Mouse (Mus musculus): ENCODE measurements at regions not wholly inside any gene's neighbourhood (a gene's known extent, or its start where the extent isn't known, plus 50 kb on each side); places are given as distances from the start of the nearest gene placed in this dataset.

DNA sequence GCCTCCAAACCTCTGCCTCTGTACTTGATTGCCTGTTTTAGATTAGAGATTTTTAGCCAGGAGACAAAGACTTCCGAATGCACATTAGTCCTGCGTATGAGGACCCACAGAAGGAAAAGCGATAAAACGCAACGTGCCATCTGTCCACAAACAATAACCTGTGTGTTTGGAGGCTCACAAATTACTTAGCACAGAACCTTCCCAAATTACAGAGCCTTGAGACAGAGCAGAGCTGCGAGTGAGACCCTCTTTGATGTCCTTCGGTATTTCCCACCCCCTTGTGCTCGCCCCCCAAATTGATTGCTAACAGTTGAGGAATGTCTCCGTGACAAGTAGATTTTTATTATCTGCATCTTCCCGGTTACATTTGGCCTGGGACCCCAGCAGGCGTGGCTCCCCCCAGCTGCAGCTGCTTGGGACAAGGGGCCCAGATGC is 435.4 kb downstream of the Zfp536 start:
- no peaks in the 10 kb centered on the region for H3K27me3 ChIP-seq (ENCODE audit: control insufficient read depth, insufficient read depth, insufficient read length)
- H3K4me3 ChIP-seq (ENCODE audit: insufficient read depth, poor library complexity, severe bottlenecking): no peak overlapping the region
- H3K36me3 ChIP-seq (ENCODE audit: control insufficient read depth, insufficient read depth): no peaks in the 10 kb centered on the region
- no peak for TF ChIP-seq FOSL1 (IDR thresholded peaks at IDR 0.05; ENCODE audit: insufficient read depth, low read length, poor library complexity, severe bottlenecking)
- no peak for TF ChIP-seq USF1 (IDR thresholded peaks at IDR 0.05; ENCODE audit: low read depth)
- no peak for TF ChIP-seq MAX (IDR thresholded peaks at IDR 0.05)
- TF ChIP-seq CEBPB (IDR thresholded peaks at IDR 0.05; ENCODE audit: low read depth): no peak
- no peak for TF ChIP-seq MYOG (IDR thresholded peaks at IDR 0.05; ENCODE audit: control insufficient read depth, extremely low read depth, insufficient read length)
- no peak for TF ChIP-seq CTCF (IDR thresholded peaks at IDR 0.05; ENCODE audit: control insufficient read depth, insufficient read depth, insufficient read length)
- TF ChIP-seq MYOD1 (IDR thresholded peaks at IDR 0.05; ENCODE audit: control insufficient read depth, insufficient read length, low read depth): no peak
- no peaks in the 10 kb centered on the region for H3K79me2 ChIP-seq (ENCODE audit: control insufficient read depth, insufficient read depth)
- H3K79me3 ChIP-seq (ENCODE audit: low read depth): no peaks in the 10 kb centered on the region
- H3ac ChIP-seq (ENCODE audit: control insufficient read depth, insufficient read length, low read depth): no peak overlapping the region

DNA sequence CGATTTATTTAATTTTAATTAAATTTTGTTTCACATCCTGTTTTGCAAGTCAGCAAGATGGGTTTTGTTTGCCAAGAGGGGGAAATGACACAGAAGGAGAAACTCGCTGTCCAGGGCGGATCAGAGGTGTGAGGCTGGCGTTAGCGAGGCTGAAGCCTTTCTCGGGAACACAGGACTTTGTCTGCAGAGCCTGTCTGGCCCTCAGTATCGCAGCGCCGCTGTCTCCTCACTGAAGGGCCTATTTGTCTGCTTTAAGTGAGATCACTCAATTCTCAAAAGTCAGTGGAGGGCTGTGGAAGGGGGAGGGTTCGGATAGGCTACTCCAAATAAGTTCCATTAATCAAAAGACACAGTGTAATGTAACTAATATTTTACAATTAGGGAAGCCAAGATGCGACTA is 430.8 kb downstream of the Zfp536 start:
- H3K36me3 ChIP-seq (ENCODE audit: control insufficient read depth, insufficient read depth): no peaks in the 10 kb centered on the region
- H3K79me2 ChIP-seq (ENCODE audit: control insufficient read depth, insufficient read depth): no peaks in the 10 kb centered on the region
- H3K27me3 ChIP-seq (ENCODE audit: control insufficient read depth, insufficient read depth, insufficient read length): no peaks in the 10 kb centered on the region
- no peak overlapping the region for H3K4me3 ChIP-seq (ENCODE audit: insufficient read depth, poor library complexity, severe bottlenecking)
- TF ChIP-seq CEBPB (IDR thresholded peaks at IDR 0.05; ENCODE audit: low read depth) (no peak), FOSL1 (IDR thresholded peaks at IDR 0.05; ENCODE audit: insufficient read depth, low read length, poor library complexity, severe bottlenecking) (no peak), MAX (IDR thresholded peaks at IDR 0.05) (no peak), USF1 (IDR thresholded peaks at IDR 0.05; ENCODE audit: low read depth) (no peak), MYOG (IDR thresholded peaks at IDR 0.05; ENCODE audit: control insufficient read depth, extremely low read depth, insufficient read length) (no peak), MYOD1 (IDR thresholded peaks at IDR 0.05; ENCODE audit: control insufficient read depth, insufficient read length, low read depth) (no peak), CTCF (IDR thresholded peaks at IDR 0.05; ENCODE audit: control insufficient read depth, insufficient read depth, insufficient read length) (no peak)
- H3K79me3 ChIP-seq (ENCODE audit: low read depth): no peaks in the 10 kb centered on the region
- no peak overlapping the region for H3ac ChIP-seq (ENCODE audit: control insufficient read depth, insufficient read length, low read depth)

- no peaks in the 10 kb centered on the region for H3K79me2 ChIP-seq (ENCODE audit: control insufficient read depth, insufficient read depth)
- TF ChIP-seq USF1 (IDR thresholded peaks at IDR 0.05; ENCODE audit: low read depth) (no peak), CEBPB (IDR thresholded peaks at IDR 0.05; ENCODE audit: low read depth) (no peak), FOSL1 (IDR thresholded peaks at IDR 0.05; ENCODE audit: insufficient read depth, low read length, poor library complexity, severe bottlenecking) (no peak), MYOG (IDR thresholded peaks at IDR 0.05; ENCODE audit: control insufficient read depth, extremely low read depth, insufficient read length) (no peak), MYOD1 (IDR thresholded peaks at IDR 0.05; ENCODE audit: control insufficient read depth, insufficient read length, low read depth) (no peak), MAX (IDR thresholded peaks at IDR 0.05) (no peak), CTCF (IDR thresholded peaks at IDR 0.05; ENCODE audit: control insufficient read depth, insufficient read depth, insufficient read length) (no peak)
- no peak overlapping the region for H3ac ChIP-seq (ENCODE audit: control insufficient read depth, insufficient read length, low read depth)
- H3K36me3 ChIP-seq (ENCODE audit: control insufficient read depth, insufficient read depth): no peaks in the 10 kb centered on the region
- no peaks in the 10 kb centered on the region for H3K79me3 ChIP-seq (ENCODE audit: low read depth)
- H3K27me3 ChIP-seq (ENCODE audit: control insufficient read depth, insufficient read depth, insufficient read length): no peaks in the 10 kb centered on the region
- H3K4me3 ChIP-seq (ENCODE audit: insufficient read depth, poor library complexity, severe bottlenecking): no peak overlapping the region
Measured at GRCm38 (mm10) chr7:37343021-37343593, 430.3 kb downstream of the Zfp536 start.

- Histone ChIP-seq H3K79me2 (ENCODE audit: control insufficient read depth, insufficient read depth) (no peaks in the 10 kb centered on the region), H3K27me3 (ENCODE audit: control insufficient read depth, insufficient read depth, insufficient read length) (no peaks in the 10 kb centered on the region), H3ac (ENCODE audit: control insufficient read depth, insufficient read length, low read depth) (no peak overlapping the region), H3K4me3 (ENCODE audit: insufficient read depth, poor library complexity, severe bottlenecking) (no peak overlapping the region), H3K36me3 (ENCODE audit: control insufficient read depth, insufficient read depth) (no peaks in the 10 kb centered on the region), H3K79me3 (ENCODE audit: low read depth) (no peaks in the 10 kb centered on the region)
- TF ChIP-seq MYOD1 (IDR thresholded peaks at IDR 0.05; ENCODE audit: control insufficient read depth, insufficient read length, low read depth): no peak
- no peak for TF ChIP-seq CTCF (IDR thresholded peaks at IDR 0.05; ENCODE audit: control insufficient read depth, insufficient read depth, insufficient read length)
Measured at GRCm38 (mm10) chr7:37343691-37344233, 429.7 kb downstream of the Zfp536 start.

DNA sequence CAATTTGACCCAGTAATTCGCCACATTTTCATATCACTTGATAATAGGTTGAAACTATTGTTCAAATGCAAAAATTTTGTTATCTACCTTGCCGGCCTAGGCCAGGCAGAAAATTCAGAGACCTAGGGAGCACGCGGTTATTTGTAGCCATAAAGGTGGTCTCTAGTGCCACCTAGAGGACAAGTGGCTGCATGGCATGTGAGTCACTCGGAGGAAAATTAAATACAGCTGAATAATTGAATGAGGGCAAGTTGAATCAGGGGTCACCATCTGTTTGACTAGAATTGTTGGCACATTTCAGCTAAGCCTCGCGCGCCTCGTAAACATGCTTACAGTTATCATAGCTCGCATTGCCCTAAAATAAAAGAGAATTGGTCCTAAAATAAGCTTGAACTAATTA is 427.4 kb downstream of the Zfp536 start:
- no peak overlapping the region for H3K4me3 ChIP-seq (ENCODE audit: insufficient read depth, poor library complexity, severe bottlenecking)
- no peaks in the 10 kb centered on the region for H3K36me3 ChIP-seq (ENCODE audit: control insufficient read depth, insufficient read depth)
- no peaks in the 10 kb centered on the region for H3K79me2 ChIP-seq (ENCODE audit: control insufficient read depth, insufficient read depth)
- no peaks in the 10 kb centered on the region for H3K79me3 ChIP-seq (ENCODE audit: low read depth)
- H3K27me3 ChIP-seq (ENCODE audit: control insufficient read depth, insufficient read depth, insufficient read length): no peaks in the 10 kb centered on the region
- H3ac ChIP-seq (ENCODE audit: control insufficient read depth, insufficient read length, low read depth): no peak overlapping the region
- TF ChIP-seq MAX (IDR thresholded peaks at IDR 0.05) (peak; percentile 81), CEBPB (IDR thresholded peaks at IDR 0.05; ENCODE audit: low read depth) (no peak), MYOG (IDR thresholded peaks at IDR 0.05; ENCODE audit: control insufficient read depth, extremely low read depth, insufficient read length) (no peak), MYOD1 (IDR thresholded peaks at IDR 0.05; ENCODE audit: control insufficient read depth, insufficient read length, low read depth) (no peak), USF1 (IDR thresholded peaks at IDR 0.05; ENCODE audit: low read depth) (no peak), FOSL1 (IDR thresholded peaks at IDR 0.05; ENCODE audit: insufficient read depth, low read length, poor library complexity, severe bottlenecking) (no peak), CTCF (IDR thresholded peaks at IDR 0.05; ENCODE audit: control insufficient read depth, insufficient read depth, insufficient read length) (peak; percentile 60)
